Mouse (Mus musculus) yolk sac, embryonic 10.5 days (tissue): ENCODE measurements around the gene Scrn1.

Source experiments
- DNase-seq: peaks from one replicate; pipeline ENCODE4 v3.0.0-alpha.2; 2017; ENCODE audit warnings: low spot score

Scrn1 gene

GRCm38 (mm10) chr6:54475926-54476667 lies 90.2 kb downstream of the Scrn1 start:
- DNase-seq: no peak

DNA sequence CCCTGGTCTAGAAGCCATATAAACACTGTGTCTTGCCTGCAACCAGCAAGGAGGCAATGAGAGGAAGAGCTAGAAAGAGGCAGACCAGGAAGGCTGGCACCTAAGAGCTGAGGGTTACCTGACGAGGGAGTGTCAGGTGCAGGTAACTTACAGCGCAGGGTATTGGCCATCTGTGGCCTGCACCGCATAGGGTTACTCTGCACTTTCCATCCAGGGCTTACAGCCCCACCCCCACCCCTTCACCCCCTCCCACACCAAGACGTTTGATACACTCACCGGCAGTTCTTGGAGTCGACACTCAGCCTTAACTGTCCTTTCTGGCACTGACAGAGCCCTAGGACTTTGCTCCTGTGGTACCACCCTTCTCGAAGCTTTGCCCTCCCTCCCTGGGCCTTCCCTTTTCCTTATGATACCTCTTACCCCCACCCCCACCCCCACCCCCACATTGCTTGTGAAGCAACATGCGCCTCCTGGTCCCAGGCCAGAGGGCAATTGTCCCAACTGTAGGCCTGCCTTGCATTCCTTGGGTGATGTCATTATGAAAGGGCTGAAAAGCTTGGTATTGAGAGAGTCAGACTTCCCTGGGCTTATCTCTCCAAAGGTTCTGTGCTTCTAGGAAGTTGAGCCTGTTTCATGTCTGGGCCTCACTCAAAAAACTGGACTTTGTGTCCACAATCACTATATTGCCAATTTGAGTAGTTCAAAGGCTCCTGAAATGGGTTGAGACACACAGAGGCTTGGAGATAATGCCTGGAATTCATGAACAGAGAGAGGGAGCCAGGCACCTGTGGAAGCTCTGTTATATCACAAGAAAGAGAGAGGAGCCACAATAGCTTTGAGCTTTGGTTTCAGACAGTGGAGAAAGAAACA lies 93.2 kb downstream of the Scrn1 start:
- peak; percentile 77 for DNase-seq

GRCm38 (mm10) chr6:54471866-54472265 lies 94.4 kb downstream of the Scrn1 start:
- no peak for DNase-seq

DNA sequence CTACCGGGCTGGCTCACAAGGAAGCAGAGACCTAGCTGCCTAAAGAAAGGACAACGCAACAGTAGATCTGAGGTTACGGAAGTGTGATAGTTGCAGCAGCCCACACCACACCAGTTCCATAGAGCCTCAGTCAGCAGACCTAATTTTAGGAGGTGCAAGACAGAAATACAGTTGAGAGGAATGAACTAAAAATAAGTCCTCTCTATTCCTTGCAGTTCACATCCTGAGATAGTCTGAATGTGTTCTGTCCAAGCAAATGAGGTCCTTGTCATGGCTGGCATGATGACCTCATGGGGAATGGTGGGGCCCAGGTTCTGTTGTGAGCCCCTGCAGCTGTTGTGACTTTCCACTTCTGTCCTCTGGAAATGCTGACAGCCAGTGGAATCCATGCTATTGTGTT lies 98.9 kb downstream of the Scrn1 start:
- no peak for DNase-seq

GRCm38 (mm10) chr6:54464926-54465325 lies 101.4 kb downstream of the Scrn1 start:
- DNase-seq: no peak

DNA sequence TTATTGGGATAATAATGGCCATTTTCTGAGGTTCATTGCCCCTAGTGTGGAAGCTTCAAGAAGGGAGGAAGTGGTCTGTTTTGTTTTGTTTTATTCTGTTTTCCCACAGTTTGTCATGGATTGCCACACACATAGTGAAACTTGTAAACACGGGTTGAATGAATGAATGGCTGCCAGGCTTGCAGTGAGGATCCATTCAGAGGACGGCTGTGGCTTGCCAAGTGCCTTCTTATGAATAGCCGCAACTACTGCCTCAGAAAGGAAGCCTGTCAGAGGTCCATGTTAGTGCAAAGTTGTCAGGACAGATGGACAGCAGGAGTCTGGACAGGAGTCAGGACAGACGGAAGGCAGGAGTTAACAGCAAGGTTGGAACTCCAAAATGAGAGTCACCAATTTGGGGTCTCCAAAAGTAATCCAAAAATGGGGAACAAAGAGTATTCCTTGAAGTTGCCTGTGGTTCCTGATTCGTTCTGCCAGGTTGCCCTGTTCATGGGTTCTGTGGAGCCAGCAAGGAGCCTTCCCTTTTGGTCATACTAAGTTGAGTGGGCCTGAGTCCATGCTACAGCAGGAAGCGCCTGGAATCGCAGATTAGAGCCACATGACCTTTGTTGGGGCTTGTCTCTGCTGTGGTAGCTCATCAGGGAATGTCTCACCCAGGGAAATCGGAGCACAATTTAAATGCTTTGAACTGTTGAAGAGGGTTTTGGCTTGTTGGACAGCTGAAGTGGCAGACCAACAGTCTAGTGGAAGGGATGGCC lies 102.4 kb downstream of the Scrn1 start:
- no peak for DNase-seq

GRCm38 (mm10) chr6:54462766-54463165 lies 103.5 kb downstream of the Scrn1 start:
- DNase-seq: no peak

GRCm38 (mm10) chr6:54460915-54461671 lies 105.2 kb downstream of the Scrn1 start:
- DNase-seq: no peak

DNA sequence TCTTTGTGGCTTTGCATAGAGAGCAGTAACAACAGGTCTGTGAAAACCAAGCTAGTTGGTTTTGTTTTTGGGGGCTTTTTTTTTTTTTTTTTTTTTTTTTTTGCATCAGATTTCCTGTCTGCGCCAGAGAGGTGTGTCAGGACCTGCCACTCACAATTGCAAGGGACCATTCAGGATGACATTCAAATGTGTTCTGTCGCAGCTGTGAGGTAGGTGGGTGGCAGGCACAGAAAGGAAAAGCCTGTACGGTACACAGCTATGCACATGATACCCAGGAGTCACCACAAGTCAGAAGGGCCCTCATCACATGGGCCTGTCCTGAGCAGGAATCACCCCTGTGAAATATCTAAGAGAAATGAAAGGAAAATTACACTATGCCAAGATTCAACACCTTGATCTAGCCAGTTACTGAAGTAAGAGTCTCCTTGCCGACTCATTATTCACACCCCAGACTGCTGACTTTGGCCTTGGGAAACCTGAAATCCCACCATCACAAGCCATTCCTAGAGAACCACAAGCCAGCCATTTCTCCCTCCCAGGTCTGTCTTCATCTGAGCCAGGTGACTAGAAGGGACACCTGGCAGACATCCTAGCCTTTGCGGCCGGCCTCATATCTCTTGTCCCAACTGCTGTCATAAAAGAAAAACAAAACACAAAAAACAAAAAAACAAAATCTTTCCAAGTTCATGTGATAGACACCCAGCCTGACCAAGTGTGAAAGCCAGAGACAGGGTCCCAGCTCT lies 105.9 kb downstream of the Scrn1 start:
- no peak for DNase-seq

DNA sequence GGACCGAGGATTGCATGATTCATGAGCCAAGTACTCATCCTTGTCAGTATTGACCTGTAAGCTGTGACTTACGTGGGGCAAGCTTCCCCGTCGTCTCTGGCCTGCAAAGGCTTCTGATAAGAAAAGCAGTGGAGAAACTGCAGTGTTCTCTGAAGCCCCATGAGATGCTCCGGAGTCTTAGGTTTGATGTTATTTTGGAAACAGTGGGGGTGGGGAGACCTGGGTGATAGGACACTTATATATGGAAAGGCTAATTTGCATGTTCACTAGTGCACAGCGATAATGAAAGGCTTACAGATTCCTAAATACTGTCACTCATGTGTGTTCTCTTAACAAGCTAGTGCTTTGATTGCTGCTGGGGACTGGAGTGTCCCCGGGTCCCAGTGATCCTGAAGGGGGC lies 106.6 kb downstream of the Scrn1 start:
- no peak for DNase-seq
